Mouse (Mus musculus) MEL (cell line): ENCODE measurements around the gene Olfr229. TPM values are rescaled to one million over a fixed set of nuclear protein-coding genes. Genes with fewer than 3 reads are reported as not detected.
"Not testable (repeated sequence)": the region's sequence is repeated elsewhere in the genome, so short reads cannot be mapped to it uniquely, and the experiment has no call there.

Experiments
- DNase-seq: peaks from one replicate; pipeline ENCODE4 v3.0.0; 2011; ENCODE audit warnings: low read depth, low spot score
- H3K27ac ChIP-seq: 2 replicates; pipeline ENCODE4 v1.5.1; 2012; ENCODE audit warnings: low read depth, mild to moderate bottlenecking, control low read depth, low read length, moderate library complexity; ENCODE audit not compliant: control insufficient read depth
- H3K27me3 ChIP-seq, 2 experiments: fragments of 150-350 bp in 1 of 2; sonication (generic) in 1 of 2; 2 replicates each; pipeline ENCODE4 v1.6.1; 2012; ENCODE audit warnings: low read length in 2 of 2, mild to moderate bottlenecking in 2 of 2, improper control_type of control experiment in 1 of 2, moderate library complexity in 1 of 2; ENCODE audit not compliant: insufficient read depth in 2 of 2, control insufficient read depth in 1 of 2
- H3K36me3 ChIP-seq, 2 experiments: 2 replicates each; pipeline ENCODE4 v1.6.1; 2012 to 2014; ENCODE audit warnings: low read length in 2 of 2, improper control_type of control experiment in 1 of 2, inconsistent platforms in 1 of 2, mild to moderate bottlenecking in 1 of 2; ENCODE audit not compliant: insufficient read depth in 2 of 2, control insufficient read depth in 1 of 2
- H3K4me1 ChIP-seq, 2 experiments: fragments of 150-350 bp in 1 of 2; sonication (generic) in 1 of 2; 2 replicates each; pipeline ENCODE4 v1.6.1; 2012; ENCODE audit warnings: low read length in 2 of 2, improper control_type of control experiment in 1 of 2, mild to moderate bottlenecking in 1 of 2; ENCODE audit not compliant: insufficient read depth in 2 of 2, control insufficient read depth in 1 of 2
- H3K4me3 ChIP-seq, 2 experiments: fragments of 150-350 bp in 1 of 2; sonication (generic) in 1 of 2; 2 replicates each; pipeline ENCODE4 v1.5.1; 2012; ENCODE audit warnings: low read depth in 2 of 2, low read length in 2 of 2, mild to moderate bottlenecking in 2 of 2, moderate library complexity in 2 of 2, control low read depth in 1 of 2, improper control_type of control experiment in 1 of 2; ENCODE audit not compliant: control insufficient read depth in 1 of 2, insufficient read depth in 1 of 2
- H3K79me2 ChIP-seq: 2 replicates; pipeline ENCODE4 v1.6.1; 2012; ENCODE audit warnings: mild to moderate bottlenecking, low read length, moderate library complexity; ENCODE audit not compliant: control insufficient read depth, poor library complexity, insufficient read depth
- H3K9ac ChIP-seq: 2 replicates; pipeline ENCODE4 v1.6.1; 2012; ENCODE audit warnings: low read depth, mild to moderate bottlenecking, control low read depth, low read length, moderate library complexity; ENCODE audit not compliant: control insufficient read depth, poor library complexity, severe bottlenecking
- H3K9me3 ChIP-seq: fragments of 150-350 bp; sonication (generic); replicated peaks from 2 replicates; pipeline ENCODE4 v1.6.1; 2012; ENCODE audit warnings: mild to moderate bottlenecking, low read length, improper control_type of control experiment, moderate library complexity; ENCODE audit not compliant: insufficient read depth
- BHLHE40 ChIP-seq: IDR thresholded peaks from 2 replicates; pipeline ENCODE4 v1.6.1; 2012; ENCODE audit warnings: low read depth, mild to moderate bottlenecking, inconsistent platforms, low read length, improper control_type of control experiment, borderline replicate concordance
- CHD2 ChIP-seq: IDR thresholded peaks from 2 replicates; pipeline ENCODE4 v1.6.1; 2011; ENCODE audit warnings: low read length, improper control_type of control experiment
- CTCF ChIP-seq, 3 experiments: IDR thresholded peaks in 2 of 3; conservative IDR thresholded peaks in 1 of 3; 2 replicates each; pipeline ENCODE4 v1.5.1; 2011 to 2012; ENCODE audit warnings: low read length in 3 of 3, low read depth in 2 of 3, mild to moderate bottlenecking in 2 of 3, improper control_type of control experiment in 1 of 3, inconsistent platforms in 1 of 3, mixed read lengths in 1 of 3, moderate library complexity in 1 of 3; ENCODE audit not compliant: control insufficient read depth in 1 of 3, insufficient read depth in 1 of 3, poor library complexity in 1 of 3, severe bottlenecking in 1 of 3
- E2F4 ChIP-seq: IDR thresholded peaks from 2 replicates; pipeline ENCODE4 v1.6.1; 2011; ENCODE audit warnings: low read depth, low read length, improper control_type of control experiment, borderline replicate concordance
- ETS1 ChIP-seq: IDR thresholded peaks from 2 replicates; pipeline ENCODE4 v1.6.1; 2012; ENCODE audit warnings: low read depth, mild to moderate bottlenecking, inconsistent platforms, low read length, improper control_type of control experiment, moderate library complexity
- GABPA ChIP-seq: IDR thresholded peaks from 2 replicates; pipeline ENCODE4 v1.6.1; 2012; ENCODE audit warnings: low read depth, mild to moderate bottlenecking, inconsistent platforms, low read length, improper control_type of control experiment, moderate library complexity
- GATA1 ChIP-seq: IDR thresholded peaks from 2 replicates; pipeline ENCODE4 v1.6.1; 2011; ENCODE audit warnings: low read depth, low read length, improper control_type of control experiment
- MAFK ChIP-seq: IDR thresholded peaks from 2 replicates; pipeline ENCODE4 v1.6.1; 2011; ENCODE audit warnings: low read depth, mild to moderate bottlenecking, low read length, improper control_type of control experiment, borderline replicate concordance
- MAX ChIP-seq: IDR thresholded peaks from 2 replicates; pipeline ENCODE4 v1.6.1; 2011; ENCODE audit warnings: low read length, improper control_type of control experiment
- MEF2A ChIP-seq: IDR thresholded peaks from 2 replicates; pipeline ENCODE4 v1.6.1; 2014; ENCODE audit warnings: low read depth, mild to moderate bottlenecking, inconsistent platforms, low read length, improper control_type of control experiment; ENCODE audit not compliant: poor library complexity, insufficient replicate concordance, severe bottlenecking; ENCODE audit errors: extremely low read depth
- MYC ChIP-seq: IDR thresholded peaks from 2 replicates; pipeline ENCODE4 v1.6.1; 2011; ENCODE audit warnings: low read depth, mild to moderate bottlenecking, low read length, improper control_type of control experiment, moderate library complexity
- NELFE ChIP-seq: IDR thresholded peaks from 2 replicates; pipeline ENCODE4 v1.6.1; 2011; ENCODE audit warnings: low read depth, low read length, improper control_type of control experiment
- POLR2A ChIP-seq, 2 experiments: IDR thresholded peaks; 2 replicates each; pipeline ENCODE4 v1.6.1; 2011 to 2012; ENCODE audit warnings: low read length in 2 of 2, mild to moderate bottlenecking in 2 of 2, control low read depth in 1 of 2, improper control_type of control experiment in 1 of 2, low read depth in 1 of 2, moderate library complexity in 1 of 2; ENCODE audit not compliant: control insufficient read depth in 1 of 2, insufficient read depth in 1 of 2, poor library complexity in 1 of 2
- POLR2AphosphoS5 ChIP-seq: IDR thresholded peaks from 2 replicates; pipeline ENCODE4 v1.6.1; 2012; ENCODE audit warnings: low read depth, borderline replicate concordance, mild to moderate bottlenecking, inconsistent platforms, low read length, moderate library complexity, mixed read lengths
- RAD21 ChIP-seq: IDR thresholded peaks from 2 replicates; pipeline ENCODE4 v1.6.1; 2011; ENCODE audit warnings: mild to moderate bottlenecking, low read depth, low read length, improper control_type of control experiment
- RCOR1 ChIP-seq: IDR thresholded peaks from 2 replicates; pipeline ENCODE4 v1.6.1; 2012; ENCODE audit warnings: low read depth, mild to moderate bottlenecking, inconsistent platforms, low read length, improper control_type of control experiment
- SIN3A ChIP-seq: IDR thresholded peaks from 2 replicates; pipeline ENCODE4 v1.6.1; 2012; ENCODE audit warnings: low read length, improper control_type of control experiment, inconsistent platforms
- TAL1 ChIP-seq: IDR thresholded peaks from 2 replicates; pipeline ENCODE4 v1.6.1; 2012; ENCODE audit warnings: mild to moderate bottlenecking, inconsistent platforms, low read length, moderate library complexity, mixed read lengths
- TBP ChIP-seq: IDR thresholded peaks from 2 replicates; pipeline ENCODE4 v1.8.0; 2011; ENCODE audit warnings: low read depth, low read length, improper control_type of control experiment
- TCF12 ChIP-seq: IDR thresholded peaks from 2 replicates; pipeline ENCODE4 v1.6.1; 2014; ENCODE audit warnings: low read depth, mild to moderate bottlenecking, inconsistent platforms, low read length, improper control_type of control experiment, moderate library complexity
- USF1 ChIP-seq: IDR thresholded peaks from 2 replicates; pipeline ENCODE4 v1.6.1; 2014; ENCODE audit warnings: low read depth, mild to moderate bottlenecking, inconsistent platforms, low read length, improper control_type of control experiment, moderate library complexity
- USF2 ChIP-seq, 2 experiments: IDR thresholded peaks; 2 replicates each; pipeline ENCODE4 v1.6.1; 2011 to 2012; ENCODE audit warnings: improper control_type of control experiment in 2 of 2, low read length in 2 of 2, borderline replicate concordance in 1 of 2, inconsistent platforms in 1 of 2, low read depth in 1 of 2, mild to moderate bottlenecking in 1 of 2; ENCODE audit not compliant: insufficient read depth in 1 of 2
- polyA plus RNA-seq, 2 experiments: library from polyadenylated mRNA; stranded (reverse) in 1 of 2; unstranded in 1 of 2; fragments of >175 nt in 1 of 2; fragments of >200 nt in 1 of 2; gene quantifications; 2 replicates each; pipeline versions ENCODE4 v1.2.1 to v1.2.4; 2012; ENCODE audit warnings: low replicate concordance in 2 of 2, low read depth in 1 of 2; ENCODE audit not compliant: insufficient read length in 2 of 2, insufficient read depth in 1 of 2, missing spikeins in 1 of 2
- total RNA-seq: library from RNA; depleted of rRNA; stranded (reverse); fragments of 300-350 nt; gene quantifications from 2 replicates; pipeline ENCODE4 v1.2.3, GENCODE M21; 2012

Gene Olfr229
- total and polyA plus RNA-seq, 3 experiments, result not detected

GRCm38 (mm10) chr9:39877541-39878396, 29.4 kb upstream of the Olfr229 start:
- H3K4me1 ChIP-seq, H3K9ac ChIP-seq, H3K27ac ChIP-seq, H3K79me2 ChIP-seq, H3K4me3 ChIP-seq, DNase-seq, H3K36me3 ChIP-seq, H3K9me3 ChIP-seq, H3K27me3 ChIP-seq: not testable (repeated sequence)

- Histone ChIP-seq H3K27me3 (no peaks in the 10 kb centered on the region), H3K4me1 (no peaks in the 10 kb centered on the region), H3K4me3 (no peak overlapping the region), H3K9me3 (no peaks in the 10 kb centered on the region), H3K9ac (no peak overlapping the region), H3K36me3 (no peaks in the 10 kb centered on the region), H3K79me2 (no peaks in the 10 kb centered on the region), H3K27ac (no peak overlapping the region)
- TF ChIP-seq SIN3A (no peak), BHLHE40 (no peak), GATA1 (no peak), POLR2A (IDR thresholded peaks at IDR 0.05; ENCODE audit: control insufficient read depth in 1 of 2, insufficient read depth in 1 of 2, low read depth in 1 of 2, low read length in 2 of 2, poor library complexity in 1 of 2) (no peak), MAX (no peak), RCOR1 (no peak), TAL1 (no peak), MEF2A (no peak), USF1 (no peak), CTCF (IDR thresholded peaks at IDR 0.05 in 2 of 3, conservative IDR thresholded peaks at IDR 0.05 in 1 of 3; ENCODE audit: control insufficient read depth in 1 of 3, insufficient read depth in 1 of 3, low read depth in 2 of 3, low read length in 3 of 3, poor library complexity in 1 of 3, severe bottlenecking in 1 of 3) (no peak), POLR2AphosphoS5 (no peak), ETS1 (no peak), RAD21 (no peak)
- DNase-seq, result peak; percentile 6
Observed at GRCm38 (mm10) chr9:39905106-39905505, 2.0 kb upstream of the Olfr229 start.

- H3K4me3 ChIP-seq, result no peak overlapping the region
- H3K27me3 ChIP-seq, result no peaks in the 10 kb centered on the region
- no peak for TF ChIP-seq MAX
- TF ChIP-seq USF1, result no peak
- TF ChIP-seq E2F4, result no peak
- no peak for TF ChIP-seq SIN3A
- TF ChIP-seq ETS1, result no peak
- no peak for TF ChIP-seq BHLHE40
- TF ChIP-seq TBP, result no peak
- TF ChIP-seq MEF2A, result no peak
- no peak for TF ChIP-seq MAFK
- TF ChIP-seq GATA1, result no peak
- TF ChIP-seq GABPA, result no peak
- TF ChIP-seq CHD2, result no peak
- TF ChIP-seq TCF12, result no peak
- no peak for TF ChIP-seq RAD21
- no peak for TF ChIP-seq POLR2AphosphoS5
- no peak for TF ChIP-seq NELFE
- TF ChIP-seq USF2 (IDR thresholded peaks at IDR 0.05; ENCODE audit: borderline replicate concordance in 1 of 2, insufficient read depth in 1 of 2, low read depth in 1 of 2, low read length in 2 of 2), result no peak
- TF ChIP-seq MYC, result no peak
- no peaks in the 10 kb centered on the region for H3K9me3 ChIP-seq
- H3K36me3 ChIP-seq, result no peaks in the 10 kb centered on the region
- no peaks in the 10 kb centered on the region for H3K79me2 ChIP-seq
- H3K27ac ChIP-seq, result no peak overlapping the region
- no peaks in the 10 kb centered on the region for H3K4me1 ChIP-seq
- peak; percentile 5 for DNase-seq
- no peak overlapping the region for H3K9ac ChIP-seq
Observed at GRCm38 (mm10) chr9:39909939-39910338, 2.8 kb downstream of the Olfr229 start.
